Mouse (Mus musculus) kidney, adult 2 months (tissue): Measurements from ENCODE around the gene Dynlt1f.
"Not testable (repeated sequence)": the region's sequence is repeated elsewhere in the genome, so short reads cannot be mapped to it uniquely, and the experiment has no call there.

ENCODE experiments used
- CTCF ChIP-seq: fragments of 200-500 bp; conservative IDR thresholded peaks from 2 replicates; pipeline ENCODE4 v1.5.1; 2011; ENCODE audit warnings: low read depth, mild to moderate bottlenecking, control low read depth, low read length, moderate library complexity, mixed read lengths; ENCODE audit not compliant: insufficient read depth, insufficient read length
- POLR2A ChIP-seq: fragments of 200-500 bp; IDR thresholded peaks from one replicate; pipeline ENCODE4 v1.6.1; 2011; ENCODE audit warnings: low read depth, low read length, control low read depth

- not testable (repeated sequence) for TF ChIP-seq POLR2A, CTCF
These were observed 35.7 kb downstream of the Dynlt1f start for GRCm38 (mm10) chr17:6620035-6620434.
